Mouse (Mus musculus) bone marrow, adult 2 months (tissue): ENCODE measurements around the gene Ttc5.

ENCODE experiments used
- CTCF ChIP-seq: fragments of 200-500 bp; IDR thresholded peaks from 2 replicates; pipeline ENCODE4 v1.5.1; 2011; ENCODE audit warnings: low read length, control low read depth; ENCODE audit not compliant: control insufficient read depth, insufficient read depth
- POLR2A ChIP-seq: fragments of 200-500 bp; IDR thresholded peaks from 2 replicates; pipeline ENCODE4 v1.6.1; 2011; ENCODE audit warnings: low read depth, mild to moderate bottlenecking, control low read depth, low read length, borderline replicate concordance; ENCODE audit not compliant: control insufficient read depth

GRCm38 (mm10) chr14:50829878-50830277, 44.6 kb upstream of the Ttc5 start:
- TF ChIP-seq CTCF (no peak), POLR2A (no peak)
